Mouse (Mus musculus): ENCODE data around the gene Atg16l2. TPM values are rescaled to one million over a fixed set of nuclear protein-coding genes. Genes with fewer than 3 reads are reported as not detected.

Gene Atg16l2
- polyA plus RNA-seq, 1 experiment = 13.2 TPM

DNA sequence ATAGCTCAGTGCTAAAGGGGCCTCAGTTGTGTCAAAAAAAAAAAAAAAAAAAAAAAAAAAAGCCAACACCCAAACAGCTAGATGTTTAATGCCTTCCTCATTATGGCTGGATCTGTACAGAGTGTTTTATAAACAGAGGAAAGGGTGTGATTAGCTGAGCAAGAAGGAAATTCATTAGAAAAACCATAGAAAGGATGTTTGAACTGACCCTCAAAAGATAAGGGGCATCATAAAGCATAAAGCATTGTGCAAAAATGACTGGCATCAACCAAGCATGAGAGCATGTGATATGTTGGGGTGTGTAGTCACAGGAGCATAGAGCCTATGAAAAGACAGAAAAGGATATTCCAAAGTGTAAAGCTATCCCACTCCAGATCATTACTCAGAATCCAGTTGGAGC is 43.6 kb downstream of the Atg16l2 start:
- Histone ChIP-seq H3K4me3 (ENCODE audit: insufficient read depth, low read length) (no peak overlapping the region), H3K4me1 (ENCODE audit: control insufficient read depth, insufficient read depth, low read length) (no peaks in the 10 kb centered on the region), H3K27ac (ENCODE audit: insufficient read depth, low read depth, low read length) (no peak overlapping the region)
- no peak for TF ChIP-seq POLR2A (IDR thresholded peaks at IDR 0.05; ENCODE audit: borderline replicate concordance, low read depth, low read length)
- no peak for TF ChIP-seq CTCF (IDR thresholded peaks at IDR 0.05; ENCODE audit: low read depth, low read length)

DNA sequence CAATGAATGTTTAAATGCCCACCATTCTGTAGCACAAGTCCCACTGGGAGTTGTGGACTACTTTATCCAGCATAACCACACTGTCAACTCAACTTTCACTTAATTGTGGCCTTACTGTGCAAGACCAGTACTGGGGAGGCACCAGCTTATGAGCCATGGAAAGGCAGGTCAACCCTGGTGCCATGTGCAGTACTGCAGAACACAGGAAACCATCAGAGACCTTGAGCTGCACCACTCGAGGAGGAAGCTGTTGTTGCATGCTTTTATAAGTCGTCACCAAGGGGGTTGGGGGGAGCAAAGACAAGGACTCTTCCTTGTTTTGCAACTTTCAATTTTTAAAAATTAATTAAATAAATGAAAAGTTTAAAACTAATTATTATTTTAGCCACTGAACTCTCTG is 49.0 kb downstream of the Atg16l2 start:
- no peak overlapping the region for H3K4me3 ChIP-seq (ENCODE audit: insufficient read depth, low read length)
- no peaks in the 10 kb centered on the region for H3K4me1 ChIP-seq (ENCODE audit: control insufficient read depth, insufficient read depth, low read length)
- no peak overlapping the region for H3K27ac ChIP-seq (ENCODE audit: insufficient read depth, low read depth, low read length)
- TF ChIP-seq POLR2A (IDR thresholded peaks at IDR 0.05; ENCODE audit: borderline replicate concordance, low read depth, low read length) (no peak), CTCF (IDR thresholded peaks at IDR 0.05; ENCODE audit: low read depth, low read length) (no peak)

DNA sequence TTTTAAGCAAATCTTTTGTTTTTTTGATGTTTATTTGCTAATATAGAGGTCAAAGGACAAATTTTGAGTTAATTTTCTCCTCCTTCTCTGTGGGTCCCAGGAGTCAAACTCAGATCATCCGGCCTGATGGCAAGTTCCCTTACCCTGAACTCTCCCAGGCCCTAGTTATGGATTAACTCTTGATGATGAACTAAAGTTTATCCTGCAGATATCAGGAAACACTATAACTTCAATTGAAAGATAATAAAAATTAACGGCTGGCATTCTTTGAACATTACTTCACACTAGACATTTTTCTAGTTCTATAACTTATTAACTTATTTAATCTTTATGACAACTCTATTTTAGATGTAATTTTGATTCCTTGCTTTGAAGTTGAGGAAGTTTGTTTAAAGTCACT is 52.9 kb downstream of the Atg16l2 start:
- Histone ChIP-seq H3K4me3 (ENCODE audit: insufficient read depth, low read length) (no peak overlapping the region), H3K4me1 (ENCODE audit: control insufficient read depth, insufficient read depth, low read length) (no peaks in the 10 kb centered on the region), H3K27ac (ENCODE audit: insufficient read depth, low read depth, low read length) (no peak overlapping the region)
- no peak for TF ChIP-seq POLR2A (IDR thresholded peaks at IDR 0.05; ENCODE audit: borderline replicate concordance, low read depth, low read length)
- TF ChIP-seq CTCF (IDR thresholded peaks at IDR 0.05; ENCODE audit: low read depth, low read length) = no peak

DNA sequence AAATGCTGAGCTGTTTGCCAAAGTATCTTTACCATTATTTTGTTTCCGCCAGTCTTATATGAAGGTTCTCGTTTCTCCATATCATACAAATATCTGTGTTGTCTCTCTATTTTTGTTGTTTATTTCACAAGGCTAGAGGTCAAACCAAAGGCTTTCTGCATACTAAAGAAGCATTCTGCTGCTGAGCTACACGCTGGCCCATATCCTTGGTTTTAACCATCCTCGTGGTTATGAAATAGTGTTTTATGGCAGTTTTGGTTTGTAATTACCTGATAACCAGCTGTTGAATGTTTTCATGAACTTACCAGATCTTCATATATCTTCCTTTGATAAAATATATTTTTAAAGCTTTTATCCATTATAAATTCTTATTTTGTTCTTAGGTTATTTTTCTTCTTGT is 53.3 kb downstream of the Atg16l2 start:
- TF ChIP-seq POLR2A (IDR thresholded peaks at IDR 0.05; ENCODE audit: borderline replicate concordance, low read depth, low read length) (no peak), CTCF (IDR thresholded peaks at IDR 0.05; ENCODE audit: low read depth, low read length) (no peak)
- Histone ChIP-seq H3K4me3 (ENCODE audit: insufficient read depth, low read length) (no peak overlapping the region), H3K27ac (ENCODE audit: insufficient read depth, low read depth, low read length) (no peak overlapping the region), H3K4me1 (ENCODE audit: control insufficient read depth, insufficient read depth, low read length) (no peaks in the 10 kb centered on the region)

DNA sequence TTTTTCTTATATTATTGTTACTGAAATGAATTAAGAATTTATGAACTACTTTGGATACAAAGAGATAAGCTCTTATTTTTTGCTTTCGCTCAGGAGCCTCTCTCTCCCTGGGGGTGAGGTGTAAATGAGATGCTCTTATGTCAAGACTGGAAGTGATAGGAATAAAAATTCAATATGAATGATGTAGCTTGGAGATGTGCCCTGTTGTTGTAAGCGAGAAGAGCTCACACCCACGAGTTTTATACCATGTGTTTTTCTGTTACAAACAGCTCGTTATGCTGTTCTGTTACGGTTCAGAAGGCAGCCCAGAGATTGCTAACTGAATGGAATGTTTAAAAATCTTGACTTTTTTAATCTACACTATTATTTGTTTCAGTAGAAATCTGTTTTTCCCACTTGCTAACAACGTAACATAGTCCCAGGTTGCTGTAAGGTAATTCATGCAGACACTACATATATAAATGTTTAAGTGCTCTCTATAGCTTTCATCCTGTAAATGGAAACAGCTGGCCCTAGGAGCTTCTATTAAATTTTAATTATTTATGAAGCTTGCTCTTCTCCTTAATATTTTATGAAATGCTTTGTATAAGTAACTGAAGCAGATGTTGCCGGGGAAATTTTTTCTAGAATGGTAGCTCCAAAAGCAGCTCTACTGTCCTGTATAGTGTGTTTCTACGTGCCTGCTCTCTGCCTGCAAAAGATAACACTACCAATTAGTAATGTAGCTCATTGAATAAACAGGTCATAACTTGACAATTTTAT is 65.2 kb downstream of the Atg16l2 start:
- Histone ChIP-seq H3K4me3 (ENCODE audit: insufficient read depth, low read length) (no peak overlapping the region), H3K4me1 (ENCODE audit: control insufficient read depth, insufficient read depth, low read length) (no peaks in the 10 kb centered on the region), H3K27ac (ENCODE audit: insufficient read depth, low read depth, low read length) (no peak overlapping the region)
- TF ChIP-seq POLR2A (IDR thresholded peaks at IDR 0.05; ENCODE audit: borderline replicate concordance, low read depth, low read length) (no peak), CTCF (IDR thresholded peaks at IDR 0.05; ENCODE audit: low read depth, low read length) (no peak)

DNA sequence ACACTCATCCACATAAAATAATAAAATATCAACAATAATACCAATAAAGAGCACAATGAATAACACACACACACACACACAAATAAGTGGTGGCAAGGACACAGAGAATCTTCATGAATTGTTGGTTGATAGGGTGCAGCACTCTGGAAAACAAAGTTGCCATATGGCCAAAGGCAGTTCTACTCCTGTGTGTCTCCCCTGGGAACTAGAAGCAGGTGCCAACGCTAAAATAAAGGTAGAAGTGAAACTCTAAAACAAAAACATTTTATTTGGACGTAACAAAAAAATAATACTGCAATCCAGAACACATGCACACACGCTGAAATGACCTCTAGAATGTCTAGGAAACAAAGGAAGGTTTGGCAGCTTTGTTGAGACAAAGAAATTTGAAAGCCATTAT is 69.3 kb downstream of the Atg16l2 start:
- H3K4me1 ChIP-seq (ENCODE audit: control insufficient read depth, insufficient read depth, low read length) = peaks cover 14% of the 10 kb centered on the region
- H3K4me3 ChIP-seq (ENCODE audit: insufficient read depth, low read length) = no peak overlapping the region
- no peak overlapping the region for H3K27ac ChIP-seq (ENCODE audit: insufficient read depth, low read depth, low read length)
- TF ChIP-seq POLR2A (IDR thresholded peaks at IDR 0.05; ENCODE audit: borderline replicate concordance, low read depth, low read length) = no peak
- no peak for TF ChIP-seq CTCF (IDR thresholded peaks at IDR 0.05; ENCODE audit: low read depth, low read length)

DNA sequence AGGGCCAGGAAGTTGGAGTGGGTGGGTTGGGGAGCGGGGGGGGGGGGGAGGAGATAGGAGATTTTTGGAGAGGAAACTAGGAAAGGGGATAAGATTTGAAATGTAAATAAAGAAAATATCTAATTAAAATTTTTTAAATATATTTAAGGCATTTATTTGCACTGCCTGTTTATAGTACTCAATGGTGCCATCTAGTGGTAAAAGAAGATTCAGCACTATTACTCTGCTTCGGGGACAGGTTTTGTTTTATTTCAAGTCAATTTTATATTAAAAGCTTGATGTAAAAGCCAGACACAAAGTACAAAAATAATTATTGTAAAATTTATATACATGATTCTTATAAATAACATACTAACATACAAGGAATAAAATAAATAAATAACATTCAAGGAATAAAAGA is 70.6 kb downstream of the Atg16l2 start:
- TF ChIP-seq POLR2A (IDR thresholded peaks at IDR 0.05; ENCODE audit: borderline replicate concordance, low read depth, low read length) = no peak
- TF ChIP-seq CTCF (IDR thresholded peaks at IDR 0.05; ENCODE audit: low read depth, low read length) = no peak
- Histone ChIP-seq H3K4me1 (ENCODE audit: control insufficient read depth, insufficient read depth, low read length) (peaks cover 16% of the 10 kb centered on the region), H3K4me3 (ENCODE audit: insufficient read depth, low read length) (no peak overlapping the region), H3K27ac (ENCODE audit: insufficient read depth, low read depth, low read length) (no peak overlapping the region)

DNA sequence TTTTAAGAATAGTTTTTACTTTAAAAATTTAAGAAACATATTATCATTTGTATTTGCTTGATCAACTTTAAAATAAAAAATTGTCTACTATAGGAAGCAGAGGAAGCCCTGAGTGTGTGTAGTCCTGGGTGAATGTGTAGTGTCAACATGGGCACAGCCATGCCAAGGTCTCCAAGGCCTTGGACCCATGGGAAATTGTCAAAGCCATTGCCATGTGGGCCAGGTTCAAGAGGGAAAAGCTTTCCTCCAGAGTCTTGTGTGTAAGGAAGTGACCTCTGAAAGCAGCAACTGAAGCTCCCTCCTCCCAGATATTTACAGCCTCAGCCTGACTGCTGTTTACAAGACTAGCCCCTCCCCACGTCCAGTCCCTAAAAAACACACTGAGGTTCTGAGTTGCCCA is 72.7 kb downstream of the Atg16l2 start:
- TF ChIP-seq CTCF (IDR thresholded peaks at IDR 0.05; ENCODE audit: low read depth, low read length) (no peak), POLR2A (IDR thresholded peaks at IDR 0.05; ENCODE audit: borderline replicate concordance, low read depth, low read length) (no peak)
- H3K4me3 ChIP-seq (ENCODE audit: insufficient read depth, low read length) = no peak overlapping the region
- no peak overlapping the region for H3K27ac ChIP-seq (ENCODE audit: insufficient read depth, low read depth, low read length)
- peaks cover 16% of the 10 kb centered on the region for H3K4me1 ChIP-seq (ENCODE audit: control insufficient read depth, insufficient read depth, low read length)

DNA sequence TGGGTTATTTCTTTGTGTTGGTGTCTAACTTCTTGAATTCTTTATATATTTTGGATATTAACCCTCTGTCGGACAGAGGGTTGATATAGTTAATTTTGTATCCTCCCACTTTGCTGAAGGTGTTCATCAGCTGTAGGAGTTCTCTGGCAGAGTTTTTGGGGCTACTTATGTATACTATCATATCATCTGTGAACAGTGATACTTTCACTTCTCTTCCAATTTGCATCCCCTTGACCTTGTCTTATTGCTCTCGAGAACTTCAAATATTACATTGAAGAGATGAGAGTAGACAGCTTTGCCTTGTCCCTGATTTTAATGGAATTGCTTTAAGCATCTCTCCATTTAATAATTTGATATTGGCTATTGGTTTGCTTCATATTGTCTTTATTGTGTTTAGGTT is 78.5 kb downstream of the Atg16l2 start:
- H3K4me1 ChIP-seq (ENCODE audit: control insufficient read depth, insufficient read depth, low read length) = peaks cover 2% of the 10 kb centered on the region; the same call in 1 of the 2 replicates
- no peak overlapping the region for H3K4me3 ChIP-seq (ENCODE audit: insufficient read depth, low read length)
- TF ChIP-seq POLR2A (IDR thresholded peaks at IDR 0.05; ENCODE audit: borderline replicate concordance, low read depth, low read length) = no peak
- TF ChIP-seq CTCF (IDR thresholded peaks at IDR 0.05; ENCODE audit: low read depth, low read length) = no peak
- H3K27ac ChIP-seq (ENCODE audit: insufficient read depth, low read depth, low read length) = no peak overlapping the region

DNA sequence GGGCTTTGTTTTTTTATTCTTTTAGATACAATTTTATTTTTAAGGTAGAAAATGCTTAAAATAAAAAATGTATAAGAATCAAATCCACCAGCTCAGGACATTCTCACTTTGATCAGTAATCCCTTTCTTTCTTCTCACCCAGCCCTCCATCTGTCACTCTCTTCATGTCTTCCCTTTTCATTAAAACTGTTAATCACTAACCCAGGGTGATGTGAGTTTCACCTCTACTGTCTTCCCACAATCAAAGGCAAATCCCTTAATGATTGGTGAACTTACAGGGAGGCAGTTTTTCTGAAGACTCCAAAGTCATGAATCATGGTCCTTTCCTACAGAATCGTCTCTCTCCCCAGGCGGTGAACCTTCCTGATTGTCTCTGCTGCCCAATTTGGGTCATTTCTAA is 85.3 kb downstream of the Atg16l2 start:
- TF ChIP-seq CTCF (IDR thresholded peaks at IDR 0.05; ENCODE audit: low read depth, low read length) (no peak), POLR2A (IDR thresholded peaks at IDR 0.05; ENCODE audit: borderline replicate concordance, low read depth, low read length) (no peak)
- Histone ChIP-seq H3K4me3 (ENCODE audit: insufficient read depth, low read length) (no peak overlapping the region), H3K27ac (ENCODE audit: insufficient read depth, low read depth, low read length) (no peak overlapping the region), H3K4me1 (ENCODE audit: control insufficient read depth, insufficient read depth, low read length) (peaks cover 17% of the 10 kb centered on the region)

All from bone marrow macrophage, adult 2 months (primary cell).